Mouse (Mus musculus) lung, adult 18-20 months (tissue): ENCODE measurements around the gene Gm20708.
A peak's percentile ranks its signal among the peaks of the same experiment; 100 is the strongest.

Experiments
- DNase-seq, 2 experiments: peaks; one replicate each; pipeline ENCODE4 v3.0.0; 2022; ENCODE audit warnings: mixed read lengths in 2 of 2

The Gm20708 gene

GRCm38 (mm10) chr11:117809407-117810311 is at the start of gene Gm20708, which contains the start of gene Syngr2:
Gene Gm20708, plus strand, starts transcription at chr11:117809668.
Gene Syngr2, plus strand, starts transcription at chr11:117809668.
- peak; percentile 79 to 81 for DNase-seq

- no peak for DNase-seq
Observed at GRCm38 (mm10) chr11:117760374-117761119, 48.9 kb upstream of the Gm20708 start.

- DNase-seq = no peak
Observed at GRCm38 (mm10) chr11:117761801-117762200, 47.7 kb upstream of the Gm20708 start.

GRCm38 (mm10) chr11:117762246-117762645 is 47.2 kb upstream of the Gm20708 start:
- no peak for DNase-seq

- DNase-seq = no peak
Observed at GRCm38 (mm10) chr11:117764319-117764718, 45.1 kb upstream of the Gm20708 start.

GRCm38 (mm10) chr11:117765361-117765760 is 44.1 kb upstream of the Gm20708 start:
- no peak for DNase-seq

GRCm38 (mm10) chr11:117766275-117766674 is 43.2 kb upstream of the Gm20708 start:
- DNase-seq = no peak

GRCm38 (mm10) chr11:117768725-117769682 is 40.5 kb upstream of the Gm20708 start:
- no peak for DNase-seq

GRCm38 (mm10) chr11:117769683-117770047 is 39.8 kb upstream of the Gm20708 start:
- DNase-seq = no peak

GRCm38 (mm10) chr11:117770407-117770806 is 39.1 kb upstream of the Gm20708 start:
- no peak for DNase-seq

- no peak for DNase-seq
Observed at GRCm38 (mm10) chr11:117772352-117772751, 37.1 kb upstream of the Gm20708 start.

- DNase-seq = no peak
Observed at GRCm38 (mm10) chr11:117774925-117775324, 34.5 kb upstream of the Gm20708 start.

- no peak for DNase-seq
Observed at GRCm38 (mm10) chr11:117775540-117775939, 33.9 kb upstream of the Gm20708 start.

GRCm38 (mm10) chr11:117776085-117776792 is 33.2 kb upstream of the Gm20708 start:
- DNase-seq = no peak

- no peak for DNase-seq
Observed at GRCm38 (mm10) chr11:117777111-117777510, 32.4 kb upstream of the Gm20708 start.

- no peak for DNase-seq
Observed at GRCm38 (mm10) chr11:117778031-117778430, 31.4 kb upstream of the Gm20708 start.

- DNase-seq = peak; percentile 57 to 64
Observed at GRCm38 (mm10) chr11:117778851-117779433, 30.5 kb upstream of the Gm20708 start.

- peak; percentile 85 to 89 for DNase-seq
Observed at GRCm38 (mm10) chr11:117779434-117780198, 29.9 kb upstream of the Gm20708 start.

GRCm38 (mm10) chr11:117780199-117780515 is 29.3 kb upstream of the Gm20708 start:
- DNase-seq = no peak

- peak; percentile 96 to 97 for DNase-seq
Observed at GRCm38 (mm10) chr11:117780582-117781111, 28.8 kb upstream of the Gm20708 start.
